Comparison of ENCODE assay signal across 35 mouse cellular contexts in the genomic region with DNA sequence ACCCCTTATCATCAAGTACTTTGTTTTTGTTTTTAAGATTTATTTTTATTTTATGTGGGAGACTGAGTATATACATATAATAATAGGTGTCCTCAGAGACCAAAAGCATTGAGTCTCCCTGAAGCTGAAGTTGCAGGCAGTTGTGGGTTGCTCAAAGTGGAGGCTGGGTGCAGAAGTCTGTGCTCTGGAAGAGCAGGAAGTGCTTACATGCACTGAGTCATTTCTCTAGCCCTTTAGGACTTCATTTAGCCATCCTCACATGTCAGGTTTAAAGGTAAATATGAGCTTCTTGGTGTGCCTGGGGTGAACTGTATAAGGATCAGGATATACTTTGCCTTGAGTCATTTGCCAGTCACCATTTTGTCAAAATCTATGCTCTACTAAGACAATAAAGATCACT.
"Had no signal": no experiment of that assay in that cellular context is flagged by ENCODE, and none has a peak within 500 bp of the region (broad histone marks: within the 10 kb centered on the region; RNA-seq: fewer than 3 reads in every experiment).

No protein-coding gene starts in this region.

- H3K36me3 ChIP-seq: heart, embryonic 10.5 days; heart, embryonic 12.5 days; heart, embryonic 13.5 days; heart, embryonic 15.5 days; hindbrain, embryonic 10.5 days; hindbrain, embryonic 12.5 days; hindbrain, embryonic 13.5 days; hindbrain, embryonic 15.5 days; intestine, embryonic 15.5 days; kidney, embryonic 15.5 days had no signal

- DNase-seq: heart, postnatal 10 days; heart, postnatal 14 days; heart, postnatal 36 days; heart, postnatal 4 days; kidney, adult 11 months; kidney, adult 18-20 months; kidney, adult 2 months; kidney, adult 8-10 months; kidney, adult 9 months; kidney, postnatal 10 days; kidney, postnatal 14 days; kidney, postnatal 25 days; kidney, postnatal 36 days; kidney, postnatal 4 days; layer of hippocampus, adult 9-11 months; layer of hippocampus, postnatal 36 days had no signal

- H3K9me3 ChIP-seq: heart, embryonic 10.5 days; heart, embryonic 12.5 days; heart, embryonic 13.5 days; heart, embryonic 15.5 days; hindbrain, embryonic 10.5 days; hindbrain, embryonic 12.5 days; hindbrain, embryonic 13.5 days; hindbrain, embryonic 15.5 days; intestine, embryonic 15.5 days; kidney, embryonic 15.5 days had no signal

- H3K9ac ChIP-seq: heart, embryonic 12.5 days; heart, embryonic 13.5 days; heart, embryonic 15.5 days; hindbrain, embryonic 12.5 days; hindbrain, embryonic 13.5 days; hindbrain, embryonic 14.5 days; hindbrain, embryonic 15.5 days; intestine, embryonic 15.5 days; kidney, embryonic 15.5 days had no signal

- H3K27ac ChIP-seq: heart, embryonic 10.5 days; heart, embryonic 13.5 days; heart, embryonic 15.5 days; hindbrain, embryonic 10.5 days; hindbrain, embryonic 12.5 days; hindbrain, embryonic 13.5 days; hindbrain, embryonic 14.5 days; hindbrain, embryonic 15.5 days; hindbrain, postnatal 0 days; intestine, embryonic 15.5 days; kidney, embryonic 15.5 days; kidney, postnatal 0 days; layer of hippocampus, adult 2 months had no signal

- H3K27me3 ChIP-seq: heart, embryonic 12.5 days; heart, embryonic 13.5 days; heart, embryonic 15.5 days; hindbrain, embryonic 12.5 days; hindbrain, embryonic 13.5 days; hindbrain, embryonic 15.5 days; intestine, embryonic 15.5 days; kidney, embryonic 15.5 days had no signal

- H3K4me3 ChIP-seq: heart, embryonic 10.5 days; heart, embryonic 12.5 days; heart, embryonic 13.5 days; heart, embryonic 15.5 days; hindbrain, embryonic 10.5 days; hindbrain, embryonic 12.5 days; hindbrain, embryonic 13.5 days; hindbrain, embryonic 15.5 days; intestine, embryonic 15.5 days; kidney, embryonic 15.5 days; layer of hippocampus, adult 2 months had no signal

- H3K4me2 ChIP-seq: heart, embryonic 11.5 days; heart, embryonic 12.5 days; heart, embryonic 13.5 days; heart, embryonic 15.5 days; hindbrain, embryonic 12.5 days; hindbrain, embryonic 13.5 days; hindbrain, embryonic 14.5 days; hindbrain, embryonic 15.5 days; intestine, embryonic 15.5 days; kidney, embryonic 15.5 days had no signal

- ATAC-seq: hindbrain, embryonic 16.5 days; hindbrain, postnatal 0 days; inflammation-experienced regulatory T-cells, adult 6 months; intestine, embryonic 15.5 days; intestine, embryonic 16.5 days; intestine, postnatal 0 days had no signal

- H3K4me1 ChIP-seq: heart, embryonic 10.5 days; heart, embryonic 12.5 days; heart, embryonic 15.5 days; hindbrain, embryonic 12.5 days; intestine, embryonic 15.5 days had no signal
